Mouse (Mus musculus) spleen, postnatal 14 days (tissue): ENCODE results near the gene Tbc1d8.

Experiments
- DNase-seq, 2 experiments: peaks; one replicate each; pipeline ENCODE4 v3.0.0; 2021 to 2022; ENCODE audit warnings: low spot score in 2 of 2

Gene Tbc1d8

GRCm38 (mm10) chr1:39365562-39365961, 113.0 kb downstream of the Tbc1d8 start:
- no peak for DNase-seq

- no peak for DNase-seq
Observed at GRCm38 (mm10) chr1:39362515-39362893, 116.1 kb downstream of the Tbc1d8 start.

DNA sequence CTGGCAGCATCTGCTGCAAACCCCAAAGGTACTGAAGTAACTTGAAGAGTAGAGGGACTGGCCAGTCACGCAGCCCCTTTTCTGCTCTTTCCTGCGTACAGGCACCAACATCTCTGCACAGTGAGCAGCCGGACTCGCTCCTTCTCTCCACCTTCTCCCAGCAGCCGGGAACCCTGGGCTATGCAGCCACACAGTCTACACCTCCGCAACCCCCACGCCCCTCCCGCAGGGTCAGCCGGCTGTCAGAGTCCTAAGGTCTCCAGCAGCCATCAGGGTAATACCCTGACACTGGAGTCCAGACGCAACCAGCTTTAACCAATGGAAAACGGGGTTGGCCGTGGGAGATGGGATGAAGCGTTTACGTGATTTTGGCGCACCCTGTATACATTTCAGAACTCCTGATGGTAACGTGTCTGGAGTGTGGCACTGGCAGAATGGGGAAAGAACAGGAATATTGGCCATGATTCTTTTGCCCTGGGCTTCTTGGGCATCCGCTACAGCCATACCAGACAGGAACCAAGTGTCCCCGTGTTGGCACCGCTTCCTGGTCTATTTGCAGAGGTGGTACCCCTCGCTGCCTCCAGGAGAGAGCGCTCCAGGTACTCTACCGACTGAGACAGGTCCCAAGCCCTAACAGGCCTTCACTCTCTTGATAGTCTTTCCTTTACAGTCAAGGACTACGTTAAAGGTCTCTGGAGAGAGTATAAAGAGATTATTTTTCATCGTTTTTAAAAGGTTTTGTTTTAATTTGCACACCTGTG, 116.6 kb downstream of the Tbc1d8 start:
- no peak for DNase-seq

DNA sequence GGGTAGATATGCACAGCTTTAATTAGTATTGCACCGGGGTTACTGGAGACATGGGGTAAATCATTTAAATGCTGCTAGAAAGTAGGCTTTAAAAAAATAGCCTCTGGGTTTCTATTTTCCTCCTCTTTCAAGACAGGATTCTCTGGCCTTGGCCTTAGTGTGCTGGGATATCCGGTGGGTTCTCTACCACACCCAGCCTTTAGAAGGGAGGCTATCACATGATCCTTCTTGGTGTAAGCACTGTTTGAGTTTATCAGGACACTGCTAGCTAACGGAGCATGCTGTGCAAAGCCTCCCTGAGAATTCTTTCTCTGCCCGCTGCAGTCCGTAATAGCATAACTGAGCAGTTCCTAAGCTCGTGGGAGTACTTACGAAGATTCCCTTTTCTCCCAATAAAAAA, 129.1 kb downstream of the Tbc1d8 start:
- no peak for DNase-seq

- no peak for DNase-seq
Observed at GRCm38 (mm10) chr1:39349001-39349400, 129.6 kb downstream of the Tbc1d8 start.

GRCm38 (mm10) chr1:39344981-39345600, 133.5 kb downstream of the Tbc1d8 start:
- DNase-seq = no peak

DNA sequence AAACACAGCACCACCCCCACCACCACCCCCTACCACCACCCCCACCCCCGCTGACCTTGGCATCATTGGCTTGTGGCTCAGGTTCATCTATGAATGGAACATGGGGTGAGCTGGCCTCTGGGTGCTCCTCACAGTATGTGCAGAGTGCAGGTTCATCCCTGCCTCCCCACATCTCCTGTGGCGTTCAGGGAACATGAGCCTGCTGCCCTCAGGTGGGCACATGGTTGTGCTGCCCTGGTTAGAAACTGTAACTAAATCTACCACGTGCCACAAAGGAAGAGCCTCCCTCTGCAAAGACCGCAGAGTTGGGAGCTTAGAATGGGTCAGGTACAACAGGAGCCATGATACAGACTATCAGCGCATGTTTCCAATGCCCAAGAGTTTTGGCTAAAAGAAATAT, 135.3 kb downstream of the Tbc1d8 start:
- DNase-seq = no peak

GRCm38 (mm10) chr1:39341807-39342206, 136.7 kb downstream of the Tbc1d8 start:
- DNase-seq = no peak

- DNase-seq = peak in 1 of 2 experiments; percentile 4
Observed at GRCm38 (mm10) chr1:39340647-39341046, 137.9 kb downstream of the Tbc1d8 start.

GRCm38 (mm10) chr1:39340156-39340555, 138.4 kb downstream of the Tbc1d8 start:
- no peak for DNase-seq

- DNase-seq = no peak
Observed at GRCm38 (mm10) chr1:39339455-39339854, 139.1 kb downstream of the Tbc1d8 start.

GRCm38 (mm10) chr1:39338831-39339230, 139.7 kb downstream of the Tbc1d8 start:
- no peak for DNase-seq

DNA sequence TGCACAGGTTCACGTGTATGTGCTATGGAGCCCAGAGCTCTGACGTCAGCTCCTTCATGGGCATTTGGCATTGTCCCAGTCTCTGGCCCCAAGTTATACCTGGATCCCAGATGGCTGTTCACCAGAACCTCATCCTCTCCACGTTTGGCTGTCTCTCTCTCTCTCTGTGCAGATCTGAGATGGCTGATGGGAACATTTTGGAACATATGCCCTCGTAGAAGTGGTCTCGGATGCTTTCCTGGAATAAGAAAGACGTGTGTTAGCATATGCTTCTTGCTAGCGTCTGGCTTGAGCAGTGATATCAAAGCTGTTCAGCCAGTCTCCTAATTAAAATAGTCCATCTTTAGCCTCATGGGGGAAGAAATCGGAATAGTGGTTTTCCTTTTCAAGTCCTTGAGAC, 141.8 kb downstream of the Tbc1d8 start:
- no peak for DNase-seq

- DNase-seq = no peak
Observed at GRCm38 (mm10) chr1:39335561-39336196, 142.9 kb downstream of the Tbc1d8 start.

GRCm38 (mm10) chr1:39332456-39332855, 146.1 kb downstream of the Tbc1d8 start:
- no peak for DNase-seq

DNA sequence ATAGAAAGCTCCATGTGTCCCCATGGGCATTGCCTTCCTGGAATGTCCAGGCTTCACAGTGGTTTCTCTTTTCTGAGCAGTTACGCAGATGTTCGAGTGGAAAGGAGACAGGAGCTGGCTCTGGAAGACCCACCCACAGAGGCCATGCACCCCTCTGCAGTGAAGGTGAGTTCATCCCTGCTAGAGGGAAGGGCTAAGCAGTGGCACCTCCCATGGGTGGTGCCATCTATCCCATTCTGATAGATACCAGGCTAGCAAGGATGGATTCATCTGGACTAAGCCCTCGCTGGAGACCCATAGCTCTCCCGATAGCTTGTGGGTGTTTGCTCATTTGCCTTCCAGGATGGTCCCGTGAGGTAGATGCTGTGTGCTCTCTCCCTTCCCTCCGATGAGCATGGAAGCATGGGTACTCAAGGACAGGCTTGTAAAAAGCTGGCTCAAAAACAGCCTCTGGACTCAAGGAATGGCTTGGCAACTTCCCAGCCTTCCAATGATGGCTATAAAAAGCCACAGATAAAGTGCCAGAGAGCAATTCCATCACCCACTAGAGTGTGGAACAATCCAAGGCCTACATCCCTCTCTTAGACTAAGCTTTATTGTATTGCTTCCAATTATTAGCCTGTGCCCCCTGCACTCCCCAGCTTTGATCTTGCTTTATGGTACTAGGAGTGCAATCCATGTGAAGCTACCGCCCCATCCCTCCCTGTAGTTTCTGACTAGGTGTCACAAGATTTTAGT, 147.5 kb downstream of the Tbc1d8 start:
- DNase-seq = no peak

- DNase-seq = no peak
Observed at GRCm38 (mm10) chr1:39327546-39327945, 151.0 kb downstream of the Tbc1d8 start.

GRCm38 (mm10) chr1:39325228-39325627, 153.3 kb downstream of the Tbc1d8 start:
- DNase-seq = no peak

DNA sequence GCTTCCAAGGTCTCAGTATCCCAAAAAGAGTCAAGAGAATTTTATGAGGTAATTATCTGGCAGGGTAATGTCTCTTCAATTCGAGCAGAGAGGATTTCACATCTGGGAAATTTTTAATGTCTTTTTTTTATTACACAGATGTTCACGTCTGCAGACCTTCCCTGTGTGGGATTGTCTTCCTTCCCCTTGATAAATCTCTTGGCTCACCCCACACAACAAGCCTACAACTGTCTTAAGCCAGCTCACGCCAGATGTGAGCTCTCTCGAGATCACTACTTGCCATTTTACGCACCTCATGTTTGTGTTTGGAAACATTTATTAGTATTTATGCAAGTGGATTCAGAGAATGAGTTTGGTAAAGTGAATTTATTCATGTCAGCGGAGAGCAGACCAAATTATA, 156.6 kb downstream of the Tbc1d8 start:
- DNase-seq = no peak
